21 mouse cellular contexts compared by ENCODE assay signal in the genomic region with DNA sequence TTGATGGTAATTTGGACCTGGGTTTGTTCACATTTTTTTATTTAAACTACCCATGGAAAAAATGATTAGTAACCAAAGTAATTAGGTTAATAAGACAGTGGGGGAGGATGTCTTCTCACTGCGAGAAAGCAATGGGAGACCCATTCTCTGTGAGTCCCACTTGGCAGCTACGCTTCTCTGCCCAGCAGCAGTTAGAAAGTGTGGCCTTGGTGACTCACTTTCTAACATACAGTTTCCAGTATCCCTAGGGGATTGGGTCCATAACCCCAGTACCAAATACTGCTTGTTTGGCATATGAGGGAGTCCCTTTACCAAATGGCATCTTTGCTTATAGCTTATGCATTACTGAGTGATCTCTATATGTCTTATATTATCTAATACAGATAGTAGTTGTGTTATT. TPM values are rescaled to one million over a fixed set of nuclear protein-coding genes. Genes with fewer than 3 reads are reported as not detected.
A peak's percentile ranks its signal among the peaks of the same experiment; 100 is the strongest.
DNase-seq lines count a peak whose midpoint lies in the region; ATAC-seq lines count a peak whose summit lies in the region.
"Had no signal": no experiment of that assay in that cellular context is flagged by ENCODE, and none has a peak within 500 bp of the region (broad histone marks: within the 10 kb centered on the region; RNA-seq: fewer than 3 reads in every experiment).

No protein-coding gene starts in this region.

- no peaks in the 10 kb centered on the region for H3K27me3 ChIP-seq in kidney, embryonic 16.5 days (ENCODE audit: insufficient read depth, low read length)
- H3K27me3 ChIP-seq: embryonic facial prominence, embryonic 12.5 days; forebrain, embryonic 13.5 days; forebrain, embryonic 15.5 days; Patski had no signal

- no peak overlapping the region for H3K27ac ChIP-seq in kidney, embryonic 16.5 days (ENCODE audit: low read length)
- H3K27ac ChIP-seq: embryonic facial prominence, embryonic 10.5 days; embryonic facial prominence, embryonic 12.5 days; forebrain, embryonic 13.5 days; forebrain, embryonic 15.5 days had no signal

- no peak overlapping the region for H3K4me2 ChIP-seq in kidney, embryonic 16.5 days (replicated peaks; ENCODE audit: low read depth, low read length)
- H3K4me2 ChIP-seq: embryonic facial prominence, embryonic 12.5 days; forebrain, embryonic 13.5 days; forebrain, embryonic 15.5 days had no signal

- DNase-seq in heart, adult 11 months, result peak; percentile 35
- no peak for DNase-seq in heart, adult 9 months (ENCODE audit: low spot score in 2 of 2)
- peak; percentile 58 for DNase-seq in 3T3-L1 (ENCODE audit: low read depth, low spot score)
- peak; percentile 61 for DNase-seq in Muller cell, postnatal 12 days (ENCODE audit: inconsistent ontology term)
- no peak for DNase-seq in thymus, postnatal 36 days
- DNase-seq: adrenal gland, adult 8-10 months; adrenal gland, postnatal 14 days; adrenal gland, postnatal 36 days; cerebellum, adult 11-12 months; cerebellum, adult 2 months; cerebellum, adult 9-10 months; cerebellum, postnatal 10 days; cerebellum, postnatal 25 days; forebrain, postnatal 0 days had no signal

- no peak overlapping the region for H3K4me3 ChIP-seq in kidney, embryonic 16.5 days (ENCODE audit: low read length)
- H3K4me3 ChIP-seq: embryonic facial prominence, embryonic 10.5 days; embryonic facial prominence, embryonic 12.5 days; forebrain, embryonic 13.5 days; forebrain, embryonic 15.5 days had no signal

- peaks cover 20% of the 10 kb centered on the region; the same call in 1 of the 2 replicates for H3K4me1 ChIP-seq in kidney, embryonic 16.5 days (ENCODE audit: insufficient read depth, low read length)
- H3K4me1 ChIP-seq: embryonic facial prominence, embryonic 12.5 days had no signal

- H3K36me3 ChIP-seq in kidney, embryonic 16.5 days (ENCODE audit: insufficient read depth, low read length), result peaks cover 16% of the 10 kb centered on the region
- H3K36me3 ChIP-seq: forebrain, embryonic 15.5 days had no signal

- ATAC-seq in kidney, embryonic 16.5 days (ENCODE audit: low FRiP score, low TSS enrichment), result no peak
- ATAC-seq: activated CD4-positive, CD25-positive, alpha-beta regulatory T cell, adult 4 months; forebrain, embryonic 13.5 days; forebrain, embryonic 15.5 days; forebrain, postnatal 0 days; Patski had no signal

- 83% methylated on average over 2 of the region's 2 CpGs for WGBS in kidney, embryonic 16.5 days

- H3K9ac ChIP-seq in kidney, embryonic 16.5 days (replicated peaks; ENCODE audit: low read length), result no peak overlapping the region
- H3K9ac ChIP-seq: embryonic facial prominence, embryonic 12.5 days; forebrain, embryonic 13.5 days; forebrain, embryonic 15.5 days; forebrain, postnatal 0 days had no signal

- H3K9me3 ChIP-seq in kidney, embryonic 16.5 days (ENCODE audit: low read length), result no peaks in the 10 kb centered on the region
- H3K9me3 ChIP-seq: embryonic facial prominence, embryonic 10.5 days; embryonic facial prominence, embryonic 12.5 days; forebrain, embryonic 15.5 days had no signal

RNA-seq across cellular contexts. Expression of a gene that starts 8.8 kb away (rescaled TPM):
- polyA plus RNA-seq in kidney, embryonic 16.5 days (2015; fragmentation: Nextera tagmentation; extraction: Ambion mirVana), result 46.6 TPM in 2 replicates

RNA-seq across cellular contexts. Expression of a gene that starts 18.6 kb away (rescaled TPM):
- polyA plus RNA-seq in kidney, embryonic 16.5 days (2015; fragmentation: Nextera tagmentation; extraction: Ambion mirVana), result 37.8 and 38.4 TPM in 2 replicates

Comparison
In these comparisons a context has a peak if more than half of its experiments do, and no peak if none do; other contexts are left out.
1. DNase-seq: peak in heart, adult 11 months (single experiment), 3T3-L1 (single experiment) and Muller cell, postnatal 12 days (single experiment); none in heart, adult 9 months (0 of 2) and thymus, postnatal 36 days (0 of 2).